Mouse (Mus musculus) liver, adult 2 months (tissue): ENCODE measurements at regions not wholly inside any gene's neighbourhood (a gene's known extent, or its start where the extent isn't known, plus 50 kb on each side); places are given as distances from the start of the nearest gene placed in this dataset.

Experiments
- CTCF ChIP-seq: fragments of 200-500 bp; IDR thresholded peaks from 2 replicates; pipeline ENCODE4 v1.5.1; 2011; ENCODE audit warnings: low read depth, low read length, control low read depth
- POLR2A ChIP-seq: fragments of 200-500 bp; IDR thresholded peaks from 2 replicates; pipeline ENCODE4 v1.6.1; 2011; ENCODE audit warnings: low read length, control low read depth; ENCODE audit not compliant: insufficient read depth; ENCODE audit errors: extremely low read depth

- no peak for TF ChIP-seq CTCF
- no peak for TF ChIP-seq POLR2A
Observed at GRCm38 (mm10) chr6:31135580-31135979, 176.7 kb upstream of the Klf14 start.
